Comparison of ENCODE assay signal across 9 mouse cellular contexts in the genomic region with DNA sequence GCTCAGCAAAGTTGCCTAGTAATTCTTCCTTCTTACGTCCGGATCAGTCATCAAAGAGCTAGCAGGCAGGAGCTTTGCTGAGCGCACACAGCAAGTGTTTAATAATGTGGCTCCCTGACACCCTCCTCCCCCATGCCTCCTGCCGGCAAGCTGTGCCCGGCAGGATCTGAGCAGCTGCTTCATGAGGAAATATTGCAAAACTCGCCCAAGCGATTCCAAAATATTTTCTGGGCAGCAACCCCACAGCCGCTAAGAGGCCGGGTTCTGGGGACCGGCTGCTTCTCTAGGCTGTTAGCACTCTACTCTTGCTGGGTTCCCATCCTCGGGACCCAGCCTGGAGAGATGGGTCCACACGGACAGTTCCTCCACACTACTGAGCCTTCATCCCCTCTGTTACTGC.
A peak's percentile ranks its signal among the peaks of the same experiment; 100 is the strongest.
DNase-seq lines count a peak whose midpoint lies in the region; ATAC-seq lines count a peak whose summit lies in the region.
"Had no signal": no experiment of that assay in that cellular context is flagged by ENCODE, and none has a peak within 500 bp of the region (broad histone marks: within the 10 kb centered on the region; RNA-seq: fewer than 3 reads in every experiment).

No protein-coding gene starts in this region.

- no peaks in the 10 kb centered on the region for H3K36me3 ChIP-seq in hindbrain, embryonic 10.5 days
- H3K36me3 ChIP-seq in hindbrain, embryonic 16.5 days (ENCODE audit: control insufficient read depth, insufficient read depth, low read length), result no peaks in the 10 kb centered on the region
- no peaks in the 10 kb centered on the region for H3K36me3 ChIP-seq in limb, embryonic 15.5 days
- H3K36me3 ChIP-seq: limb, embryonic 13.5 days had no signal

- WGBS in hindbrain, embryonic 10.5 days, result 70% methylated on average over 12 of the region's 12 CpGs
- 45% methylated on average over 12 of the region's 12 CpGs for WGBS in hindbrain, embryonic 16.5 days
- WGBS in limb, embryonic 15.5 days, result 36% methylated on average over 12 of the region's 12 CpGs

- peaks cover 48% of the 10 kb centered on the region for H3K4me1 ChIP-seq in hindbrain, embryonic 10.5 days (replicated peaks)
- H3K4me1 ChIP-seq in hindbrain, embryonic 16.5 days (ENCODE audit: control insufficient read depth, insufficient read depth, low read depth, low read length), result peaks cover 20% of the 10 kb centered on the region
- H3K4me1 ChIP-seq in limb, embryonic 15.5 days, result peaks cover 25% of the 10 kb centered on the region

- H3K9ac ChIP-seq in hindbrain, embryonic 16.5 days (ENCODE audit: low read depth, low read length), result no peak overlapping the region
- H3K9ac ChIP-seq in limb, embryonic 15.5 days, result no peak overlapping the region
- H3K9ac ChIP-seq: limb, embryonic 13.5 days had no signal

- intact Hi-C loops in heart, postnatal 36 days (cut with DNase I), result no loop called here

- peak overlapping the region; percentile 9; the same call in 1 of the 2 replicates for H3K27ac ChIP-seq in hindbrain, embryonic 10.5 days
- H3K27ac ChIP-seq in hindbrain, embryonic 16.5 days (ENCODE audit: low read depth, low read length), result no peak overlapping the region
- no peak overlapping the region for H3K27ac ChIP-seq in limb, embryonic 15.5 days
- H3K27ac ChIP-seq: limb, embryonic 13.5 days had no signal

- ATAC-seq in hindbrain, embryonic 16.5 days, result no peak
- ATAC-seq in limb, embryonic 15.5 days (ENCODE audit: insufficient number of reproducible peaks, low FRiP score, low TSS enrichment, low read depth), result peak; percentile 32; the same call in 1 of the 2 replicates
- no peak for ATAC-seq in megakaryocyte-erythroid progenitor cell, adult 5-6 weeks (replicated peaks; ENCODE audit: low FRiP score, low TSS enrichment, poor library complexity, severe bottlenecking)
- ATAC-seq in megakaryocyte, adult 5-6 weeks (ENCODE audit: poor library complexity, severe bottlenecking), result no peak
- no peak for ATAC-seq in megakaryocyte progenitor cell, adult 5-6 weeks (replicated peaks; ENCODE audit: poor library complexity)

- no peak overlapping the region for H3K4me3 ChIP-seq in hindbrain, embryonic 10.5 days
- no peak overlapping the region for H3K4me3 ChIP-seq in hindbrain, embryonic 16.5 days (ENCODE audit: low read length)
- H3K4me3 ChIP-seq in limb, embryonic 15.5 days, result no peak overlapping the region
- H3K4me3 ChIP-seq: limb, embryonic 13.5 days had no signal

- H3K27me3 ChIP-seq in hindbrain, embryonic 10.5 days (ENCODE audit: insufficient read depth, poor library complexity, severe bottlenecking), result no peaks in the 10 kb centered on the region
- no peaks in the 10 kb centered on the region for H3K27me3 ChIP-seq in hindbrain, embryonic 16.5 days (replicated peaks; ENCODE audit: control insufficient read depth, insufficient read depth, low read length)
- no peaks in the 10 kb centered on the region for H3K27me3 ChIP-seq in limb, embryonic 15.5 days

- H3K4me2 ChIP-seq in hindbrain, embryonic 16.5 days (ENCODE audit: low read length), result no peak overlapping the region
- no peak overlapping the region for H3K4me2 ChIP-seq in limb, embryonic 15.5 days
- H3K4me2 ChIP-seq: limb, embryonic 13.5 days had no signal

- DNase-seq in hindbrain, embryonic 10.5 days (ENCODE audit: low spot score), result no peak
- peak; percentile 77 for DNase-seq in fibroblast of lung, adult 2 months (ENCODE audit: low read depth)
- peak; percentile 31 to 43 for DNase-seq in heart, postnatal 36 days

- H3K9me3 ChIP-seq in hindbrain, embryonic 10.5 days, result no peaks in the 10 kb centered on the region
- no peaks in the 10 kb centered on the region for H3K9me3 ChIP-seq in hindbrain, embryonic 16.5 days (ENCODE audit: control insufficient read depth, low read length)
- H3K9me3 ChIP-seq in limb, embryonic 15.5 days, result no peaks in the 10 kb centered on the region
- H3K9me3 ChIP-seq: limb, embryonic 13.5 days had no signal
